In genomic region chr8:109823561-109823960, GRCm38 (mm10) we compare ENCODE assay signal across 20 mouse cellular contexts. TPM values are rescaled to one million over a fixed set of nuclear protein-coding genes. Genes with fewer than 3 reads are reported as not detected.
A peak's percentile ranks its signal among the peaks of the same experiment; 100 is the strongest.
DNase-seq lines count a peak whose midpoint lies in the region; ATAC-seq and TF ChIP-seq lines count a peak whose summit lies in the region.
"Had no signal": no experiment of that assay in that cellular context is flagged by ENCODE, and none has a peak within 500 bp of the region (broad histone marks: within the 10 kb centered on the region; RNA-seq: fewer than 3 reads in every experiment).

No protein-coding gene starts in this region.

- peaks cover 8% of the 10 kb centered on the region for H3K36me3 ChIP-seq in kidney, embryonic 14.5 days (ENCODE audit: control insufficient read depth, insufficient read depth, low read length)
- H3K36me3 ChIP-seq in kidney, postnatal 0 days (ENCODE audit: insufficient read depth, low read length): 0 out of 2 replicates have a peak, but pooled peaks cover 4% of the 10 kb centered on the region

- no peak for ATAC-seq in kidney, embryonic 14.5 days (ENCODE audit: low FRiP score, low TSS enrichment)
- ATAC-seq in kidney, postnatal 0 days (replicated peaks; ENCODE audit: low FRiP score, low read depth): peak; percentile 65; the same call in 1 of the 2 replicates
- no peak for ATAC-seq in inflammation-experienced regulatory T-cells, adult 6 months
- ATAC-seq: forebrain, embryonic 13.5 days had no signal

- no peak overlapping the region for H3K4me2 ChIP-seq in kidney, embryonic 14.5 days (replicated peaks; ENCODE audit: low read depth, low read length)
- H3K4me2 ChIP-seq in kidney, postnatal 0 days (ENCODE audit: low read length): no peak overlapping the region
- H3K4me2 ChIP-seq: forebrain, embryonic 13.5 days; hindbrain, embryonic 12.5 days had no signal

- no peak for TF ChIP-seq CTCF in kidney, postnatal 0 days (IDR thresholded peaks at IDR 0.05; ENCODE audit: low read depth)

- H3K9ac ChIP-seq in kidney, embryonic 14.5 days (ENCODE audit: low read depth, low read length): no peak overlapping the region
- no peak overlapping the region for H3K9ac ChIP-seq in kidney, postnatal 0 days (ENCODE audit: low read depth, low read length)
- H3K9ac ChIP-seq: forebrain, embryonic 13.5 days; hindbrain, embryonic 12.5 days had no signal

- H3K27me3 ChIP-seq in kidney, embryonic 14.5 days (ENCODE audit: control insufficient read depth, insufficient read depth, low read length): no peaks in the 10 kb centered on the region
- H3K27me3 ChIP-seq in kidney, postnatal 0 days (ENCODE audit: insufficient read depth, low read length): no peaks in the 10 kb centered on the region
- H3K27me3 ChIP-seq: CH12.LX; forebrain, embryonic 13.5 days; hindbrain, embryonic 12.5 days had no signal

- WGBS in kidney, embryonic 14.5 days: 76% methylated on average over 2 of the region's 2 CpGs
- WGBS in kidney, postnatal 0 days: 62% methylated on average over 2 of the region's 2 CpGs

- DNase-seq in kidney, adult 8-10 months: peak; percentile 55 to 74
- peak; percentile 80 for DNase-seq in kidney, adult 9 months
- no peak for DNase-seq in kidney, postnatal 0 days (ENCODE audit: low spot score)
- DNase-seq in kidney, postnatal 4 days: peak; percentile 11 to 35
- no peak for DNase-seq in adipocyte (ENCODE audit: low spot score)
- DNase-seq: adrenal gland, adult 8-10 months; adrenal gland, postnatal 36 days; cerebellum, adult 2 months; cerebellum, postnatal 10 days; gastrocnemius, postnatal 36 days; heart, adult 11 months; heart, postnatal 10 days; heart, postnatal 4 days had no signal

- no peak overlapping the region for H3K4me3 ChIP-seq in kidney, embryonic 14.5 days (ENCODE audit: low read length)
- no peak overlapping the region for H3K4me3 ChIP-seq in kidney, postnatal 0 days (replicated peaks; ENCODE audit: low read depth, low read length)
- H3K4me3 ChIP-seq: embryonic facial prominence, embryonic 10.5 days; forebrain, embryonic 13.5 days; heart, embryonic 10.5 days; hindbrain, embryonic 12.5 days had no signal

- H3K9me3 ChIP-seq in kidney, embryonic 14.5 days (ENCODE audit: control insufficient read depth, low read length): no peaks in the 10 kb centered on the region
- H3K9me3 ChIP-seq in kidney, postnatal 0 days (replicated peaks; ENCODE audit: low read length): no peaks in the 10 kb centered on the region
- H3K9me3 ChIP-seq: embryonic facial prominence, embryonic 10.5 days; forebrain, embryonic 13.5 days; heart, embryonic 10.5 days; hindbrain, embryonic 12.5 days had no signal

- H3K4me1 ChIP-seq in kidney, embryonic 14.5 days (ENCODE audit: control insufficient read depth, insufficient read depth, low read length): no peaks in the 10 kb centered on the region
- no peaks in the 10 kb centered on the region; the same call in 1 of the 2 replicates for H3K4me1 ChIP-seq in kidney, postnatal 0 days (replicated peaks; ENCODE audit: insufficient read depth, low read length)
- H3K4me1 ChIP-seq: embryonic facial prominence, embryonic 10.5 days; forebrain, embryonic 13.5 days; heart, embryonic 10.5 days; hindbrain, embryonic 12.5 days had no signal

- H3K27ac ChIP-seq in kidney, embryonic 14.5 days (ENCODE audit: low read depth, low read length): no peak overlapping the region
- H3K27ac ChIP-seq in kidney, postnatal 0 days: 0 out of 2 replicates have a peak overlapping the region, but pooled peaks have one; percentile 10
- H3K27ac ChIP-seq: embryonic facial prominence, embryonic 10.5 days; forebrain, embryonic 13.5 days; heart, embryonic 10.5 days; hindbrain, embryonic 12.5 days had no signal

RNA-seq across cellular contexts. Expression of gene Phlpp2, which starts 44.8 kb away (rescaled TPM):
- polyA plus RNA-seq in kidney, embryonic 14.5 days (2014; fragmentation: Nextera tagmentation; extraction: Ambion mirVana): 4.3 and 5.6 TPM in 2 replicates
- 1.6 and 1.8 TPM in 2 replicates for polyA plus RNA-seq in kidney, postnatal 0 days (2015; fragmentation: Nextera tagmentation; extraction: Ambion mirVana)
- polyA plus RNA-seq in inflammation-experienced regulatory T-cells, adult 6 months (2017; shearing (Covaris generic)): 1 to 10 TPM in 2 of 3 experiments, under 1 TPM in 1; 0.66 to 1.7 (median 1.1) TPM

RNA-seq across cellular contexts. Expression of gene Ap1g1, which starts 45.2 kb away (rescaled TPM):
- polyA plus RNA-seq in kidney, embryonic 14.5 days (2014; fragmentation: Nextera tagmentation; extraction: Ambion mirVana): 25.3 and 38.8 TPM in 2 replicates
- polyA plus RNA-seq in kidney, postnatal 0 days (2015; fragmentation: Nextera tagmentation; extraction: Ambion mirVana): 36.0 and 38.2 TPM in 2 replicates
- 10 to 100 TPM; 30.6 to 35.3 (median 31.2) TPM for polyA plus RNA-seq in inflammation-experienced regulatory T-cells, adult 6 months (2017; shearing (Covaris generic))

Comparison
In these comparisons a context has a peak if more than half of its experiments do, and no peak if none do; other contexts are left out.
1. DNase-seq: peak in kidney, adult 8-10 months (2 of 2), kidney, adult 9 months (single experiment) and kidney, postnatal 4 days (2 of 2); none in kidney, postnatal 0 days (single experiment) and adipocyte (single experiment).